ENCODE assay signal across 7 mouse cellular contexts in the genomic region with DNA sequence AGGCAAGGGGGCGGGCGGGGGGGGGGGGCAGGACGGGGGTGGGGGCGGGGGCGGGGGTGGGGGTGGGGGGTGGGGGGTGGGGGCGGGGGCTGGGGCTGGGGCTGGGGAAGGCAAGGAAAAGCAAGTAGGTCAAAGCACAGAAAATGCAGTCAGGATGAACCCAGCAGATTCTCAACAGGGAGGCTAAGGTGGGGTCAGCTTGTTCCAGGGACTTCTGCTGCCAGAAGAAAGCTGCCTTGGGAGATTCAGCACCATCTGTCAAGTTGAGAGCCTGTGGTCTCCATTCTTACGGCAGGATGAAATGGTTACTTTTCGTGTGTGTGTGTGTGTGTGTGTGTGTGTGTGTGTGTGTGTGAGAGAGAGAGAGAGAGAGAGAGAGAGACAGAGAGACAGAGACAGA.
DNase-seq lines count a peak whose midpoint lies in the region; ATAC-seq and TF ChIP-seq lines count a peak whose summit lies in the region.

No protein-coding gene starts in this region.

- TF ChIP-seq POLR2A in ES-Bruce4 (IDR thresholded peaks at IDR 0.05; ENCODE audit: insufficient read depth, low read length), result no peak

- H3K4me1 ChIP-seq in ES-Bruce4 (ENCODE audit: control insufficient read depth, insufficient read depth, low read length), result no peaks in the 10 kb centered on the region
- H3K4me1 ChIP-seq in ES-E14 (ENCODE audit: control insufficient read depth in 2 of 2, insufficient read depth in 2 of 2, low read length in 2 of 2, poor library complexity in 1 of 2), result peaks cover 2 to 4% of the 10 kb centered on the region in 2 experiments; a peak in 2 of 4 replicates
- H3K4me1 ChIP-seq in embryonic facial prominence, embryonic 12.5 days, result peaks cover 3% of the 10 kb centered on the region; the same call in 1 of the 2 replicates
- H3K4me1 ChIP-seq in hindbrain, embryonic 11.5 days (replicated peaks; ENCODE audit: control insufficient read depth, insufficient read depth, low read length), result no peaks in the 10 kb centered on the region

- H3K36me3 ChIP-seq in ES-Bruce4 (ENCODE audit: control insufficient read depth, insufficient read depth, low read length, poor library complexity, severe bottlenecking), result no peaks in the 10 kb centered on the region
- H3K36me3 ChIP-seq in ES-E14 (ENCODE audit: control insufficient read depth, insufficient read depth, low read length, poor library complexity, severe bottlenecking), result no peaks in the 10 kb centered on the region
- no peaks in the 10 kb centered on the region for H3K36me3 ChIP-seq in embryonic facial prominence, embryonic 12.5 days
- no peaks in the 10 kb centered on the region for H3K36me3 ChIP-seq in hindbrain, embryonic 11.5 days (ENCODE audit: control insufficient read depth, insufficient read depth, low read length)

- TF ChIP-seq EP300 in ES-Bruce4 (IDR thresholded peaks at IDR 0.05; ENCODE audit: insufficient read depth, low read depth, low read length), result no peak

- no peaks in the 10 kb centered on the region for H3K27me3 ChIP-seq in ES-Bruce4 (ENCODE audit: control insufficient read depth, insufficient read depth, low read length, poor library complexity, severe bottlenecking)
- no peaks in the 10 kb centered on the region for H3K27me3 ChIP-seq in embryonic facial prominence, embryonic 12.5 days
- no peaks in the 10 kb centered on the region for H3K27me3 ChIP-seq in hindbrain, embryonic 11.5 days (ENCODE audit: control insufficient read depth, insufficient read depth, low read length)

- H3K9me3 ChIP-seq in ES-Bruce4 (replicated peaks; ENCODE audit: control insufficient read depth, insufficient read depth, low read length, poor library complexity, severe bottlenecking) (no peaks in the 10 kb centered on the region), ES-E14 (ENCODE audit: control insufficient read depth, insufficient read depth, low read depth, low read length) (no peaks in the 10 kb centered on the region)
- no peaks in the 10 kb centered on the region for H3K9me3 ChIP-seq in embryonic facial prominence, embryonic 12.5 days
- H3K9me3 ChIP-seq in hindbrain, embryonic 11.5 days (ENCODE audit: control insufficient read depth, low read length), result no peaks in the 10 kb centered on the region

- TF ChIP-seq CTCF in ES-Bruce4 (IDR thresholded peaks at IDR 0.05; ENCODE audit: low read depth, low read length), result no peak

- peak overlapping the region; percentile 92 for H3K27ac ChIP-seq in ES-Bruce4 (ENCODE audit: insufficient read depth, low read length)
- peak overlapping the region; percentile 49; the same call in 1 of the 2 replicates for H3K27ac ChIP-seq in ES-E14 (ENCODE audit: insufficient read depth, low read depth, low read length, poor library complexity, severe bottlenecking)
- peak overlapping the region; percentile 33; the same call in 1 of the 2 replicates for H3K27ac ChIP-seq in embryonic facial prominence, embryonic 12.5 days
- no peak overlapping the region for H3K27ac ChIP-seq in hindbrain, embryonic 11.5 days (ENCODE audit: low read depth, low read length)

- 13% methylated on average over 3 of the region's 8 CpGs for WGBS in embryonic facial prominence, embryonic 12.5 days
- WGBS in hindbrain, embryonic 11.5 days, result 21% methylated on average over 2 of the region's 8 CpGs

- ATAC-seq in embryonic facial prominence, embryonic 12.5 days (ENCODE audit: insufficient number of reproducible peaks, insufficient read depth, low FRiP score, low TSS enrichment), result no peak
- no peak for ATAC-seq in hindbrain, embryonic 11.5 days (ENCODE audit: low FRiP score)
- no peak for ATAC-seq in inflammation-experienced regulatory T-cells, adult 6 months
- ATAC-seq in activated CD4-positive, CD25-positive, alpha-beta regulatory T cell, adult 4 months, result no peak

- in situ Hi-C loops in ES-E14 (cut with MboI; ENCODE audit: low sequenced_read_pairs in 2 of 2, unreplicated experiment in 2 of 2), result no loop called here

- H3K9ac ChIP-seq in ES-Bruce4 (ENCODE audit: low read depth, poor library complexity, severe bottlenecking) (no peak overlapping the region), ES-E14 (ENCODE audit: insufficient read depth, low read depth, low read length, poor library complexity, severe bottlenecking) (no peak overlapping the region)
- H3K9ac ChIP-seq in embryonic facial prominence, embryonic 12.5 days, result no peak overlapping the region
- no peak overlapping the region for H3K9ac ChIP-seq in hindbrain, embryonic 11.5 days (ENCODE audit: low read depth, low read length)

- H3K4me3 ChIP-seq in ES-Bruce4 (ENCODE audit: low read depth, low read length) (no peak overlapping the region), ES-E14 (ENCODE audit: insufficient read depth in 1 of 2, low read depth in 1 of 2, low read length in 2 of 2, poor library complexity in 1 of 2, severe bottlenecking in 1 of 2) (peak overlapping the region in 1 of 2 experiments; percentile 18; a peak in 1 of 4 replicates)
- no peak overlapping the region for H3K4me3 ChIP-seq in embryonic facial prominence, embryonic 12.5 days
- no peak overlapping the region for H3K4me3 ChIP-seq in hindbrain, embryonic 11.5 days (ENCODE audit: low read depth, low read length)

- no peak for DNase-seq in ES-E14 (ENCODE audit: low read depth, low spot score)
- DNase-seq in hindbrain, embryonic 11.5 days (ENCODE audit: low spot score), result peak; percentile 12
- DNase-seq in adipocyte (ENCODE audit: low spot score), result no peak

- peak overlapping the region; percentile 25 for H3K4me2 ChIP-seq in embryonic facial prominence, embryonic 12.5 days (replicated peaks)
- H3K4me2 ChIP-seq in hindbrain, embryonic 11.5 days (replicated peaks; ENCODE audit: low read depth, low read length), result no peak overlapping the region

TF ChIP-seq in ES-E14, 5 proteins besides CTCF, POLR2A, EP300 and RAD21:
- no peak for TF ChIP-seq ZNF384 (IDR thresholded peaks at IDR 0.05; ENCODE audit: low read depth, low read length)
- TF ChIP-seq ZC3H11A (IDR thresholded peaks at IDR 0.05; ENCODE audit: borderline replicate concordance, low read depth, low read length), result no peak
- no peak for TF ChIP-seq HCFC1 (IDR thresholded peaks at IDR 0.05; ENCODE audit: borderline replicate concordance, insufficient read depth, low read length)
- no peak for TF ChIP-seq CHD2 (IDR thresholded peaks at IDR 0.05; ENCODE audit: low read depth, low read length)
- no peak for TF ChIP-seq MAFK (IDR thresholded peaks at IDR 0.05; ENCODE audit: insufficient read depth, low read depth, low read length)
